ENCODE assay signal across 7 mouse cellular contexts in the genomic region with DNA sequence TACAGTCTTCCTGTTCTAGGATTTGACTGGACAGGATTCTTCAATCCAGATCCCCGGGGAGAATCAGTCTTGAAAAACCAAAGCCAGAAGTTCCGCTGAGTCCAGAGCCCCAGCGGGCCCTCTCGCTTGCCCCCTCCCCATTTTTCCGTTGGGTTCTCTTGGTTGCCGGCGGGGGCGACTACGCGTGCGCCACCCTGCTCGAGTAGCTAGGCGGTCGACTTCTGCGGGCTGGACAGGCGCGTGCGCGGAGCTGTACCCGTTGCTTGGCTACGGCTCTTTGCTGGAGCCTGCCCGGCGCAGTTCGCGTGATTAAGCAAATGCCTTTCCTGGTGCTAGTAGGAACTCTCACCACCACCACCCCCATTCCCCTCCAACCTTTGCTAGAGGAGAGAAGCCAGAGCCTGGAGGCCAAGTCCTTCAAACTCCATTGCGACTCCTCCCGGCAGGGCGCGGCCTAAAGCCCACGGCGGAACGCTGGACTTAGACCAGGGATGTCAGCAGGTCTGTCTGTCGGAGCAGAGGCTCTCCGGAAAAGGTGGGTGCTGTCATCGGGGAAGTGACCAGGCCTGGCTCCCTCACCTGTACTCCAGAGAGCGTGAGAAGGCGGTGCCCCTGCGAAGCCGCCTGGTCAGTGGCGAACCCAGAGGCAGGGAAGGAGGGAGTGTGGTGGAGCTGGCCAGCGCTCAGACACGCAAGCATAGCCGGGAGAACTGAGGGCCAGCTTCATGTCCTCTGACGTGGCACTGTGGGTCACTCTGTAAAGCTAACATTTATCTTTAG. TPM values are rescaled to one million over a fixed set of nuclear protein-coding genes. Genes with fewer than 3 reads are reported as not detected.
DNase-seq lines count a peak whose midpoint lies in the region; ATAC-seq lines count a peak whose summit lies in the region.

No protein-coding gene starts in this region.

- H3K4me1 ChIP-seq in hindbrain, embryonic 16.5 days (ENCODE audit: control insufficient read depth, insufficient read depth, low read depth, low read length): peaks cover 36% of the 10 kb centered on the region

- peak overlapping the region; percentile 92 for H3K27ac ChIP-seq in hindbrain, embryonic 16.5 days (ENCODE audit: low read depth, low read length)
- H3K27ac ChIP-seq in macrophage: peak overlapping the region; percentile 77

- WGBS in hindbrain, embryonic 16.5 days: under 1% methylated on average over 44 of the region's 44 CpGs
- WGBS in macrophage (ENCODE audit: missing documents): 1% methylated on average over 44 of the region's 44 CpGs

- no peaks in the 10 kb centered on the region for H3K9me3 ChIP-seq in hindbrain, embryonic 16.5 days (ENCODE audit: control insufficient read depth, low read length)

- H3K4me3 ChIP-seq in hindbrain, embryonic 16.5 days (ENCODE audit: low read length): peak overlapping the region; percentile 56
- H3K4me3 ChIP-seq in macrophage (ENCODE audit: inconsistent target): peak overlapping the region; percentile 86

- H3K79me2 ChIP-seq in macrophage (ENCODE audit: inconsistent target): peaks cover 60% of the 10 kb centered on the region

- DNase-seq in R1 (ENCODE audit: low read depth, low spot score): peak; percentile 96
- peak; percentile 94 to 96 for DNase-seq in cerebellum, postnatal 10 days
- peak; percentile 89 to 93 for DNase-seq in frontal cortex, postnatal 25 days (ENCODE audit: low spot score in 2 of 2)
- peak; percentile 95 to 96 for DNase-seq in left cerebral cortex, adult 8-10 months (ENCODE audit: low spot score in 2 of 2)
- peak; percentile 92 for DNase-seq in right cerebral cortex, postnatal 14 days

- H3K27me3 ChIP-seq in hindbrain, embryonic 16.5 days (replicated peaks; ENCODE audit: control insufficient read depth, insufficient read depth, low read length): no peaks in the 10 kb centered on the region

- H3K4me2 ChIP-seq in hindbrain, embryonic 16.5 days (ENCODE audit: low read length): peak overlapping the region; percentile 68

- peak; percentile 92 for ATAC-seq in hindbrain, embryonic 16.5 days

- peaks cover 4% of the 10 kb centered on the region for H3K36me3 ChIP-seq in hindbrain, embryonic 16.5 days (ENCODE audit: control insufficient read depth, insufficient read depth, low read length)
- H3K36me3 ChIP-seq in macrophage (ENCODE audit: inconsistent target): peaks cover 10% of the 10 kb centered on the region

- peak overlapping the region; percentile 78 for H3K9ac ChIP-seq in hindbrain, embryonic 16.5 days (ENCODE audit: low read depth, low read length)

RNA-seq across cellular contexts. Expression of a gene that starts 0.8 kb away (rescaled TPM):
- polyA plus RNA-seq in hindbrain, embryonic 16.5 days (2015; fragmentation: Nextera tagmentation; extraction: Ambion mirVana): 15.4 and 19.3 TPM in 2 replicates
- 10 to 100 TPM; 41.2 to 50.9 (median 43.0) TPM for total RNA-seq in left cerebral cortex, adult 8-10 months (2022)
- 100 to 1,000 TPM in 17 of 26 experiments, 10 to 100 TPM in 9; 55.6 to 143 (median 105) TPM for total RNA-seq in macrophage (2018; cell fraction: chromatin; rRNA removed)
- total RNA-seq in macrophage (2018; cell fraction: cytosol; rRNA removed): 10 to 100 TPM; 35.0 to 58.5 (median 50.0) TPM
- 10 to 100 TPM; 44.2 to 98.8 (median 78.8) TPM for total RNA-seq in macrophage (2018; cell fraction: nucleus; rRNA removed)
- polyA plus RNA-seq in macrophage (2018): 37.5 to 46.9 TPM (median 42.2 TPM) in 3 replicates

RNA-seq across cellular contexts. Expression of a gene that starts 36.9 kb away (rescaled TPM):
- polyA plus RNA-seq in hindbrain, embryonic 16.5 days (2015; fragmentation: Nextera tagmentation; extraction: Ambion mirVana): 24.9 and 25.6 TPM in 2 replicates
- 10 to 100 TPM; 23.8 to 29.1 (median 25.7) TPM for total RNA-seq in left cerebral cortex, adult 8-10 months (2022)
- total RNA-seq in macrophage (2018; cell fraction: chromatin; rRNA removed): 10 to 100 TPM; 13.5 to 87.3 (median 47.3) TPM
- 10 to 100 TPM in 10 of 26 experiments, 1 to 10 TPM in 16; 4.2 to 12.6 (median 9.4) TPM for total RNA-seq in macrophage (2018; cell fraction: cytosol; rRNA removed)
- 10 to 100 TPM in 25 of 26 experiments, 1 to 10 TPM in 1; 8.8 to 57.6 (median 25.2) TPM for total RNA-seq in macrophage (2018; cell fraction: nucleus; rRNA removed)
- polyA plus RNA-seq in macrophage (2018): 7.1 to 9.4 TPM (median 9.3 TPM) in 3 replicates

RNA-seq across cellular contexts. Expression of a gene that starts 56.7 kb away (rescaled TPM):
- polyA plus RNA-seq in hindbrain, embryonic 16.5 days (2015; fragmentation: Nextera tagmentation; extraction: Ambion mirVana): 96.0 and 98.9 TPM in 2 replicates
- total RNA-seq in left cerebral cortex, adult 8-10 months (2022): 10 to 100 TPM; 90.0 to 96.3 (median 92.2) TPM
- 100 to 1,000 TPM in 21 of 26 experiments, 10 to 100 TPM in 5; 66.6 to 178 (median 118) TPM for total RNA-seq in macrophage (2018; cell fraction: chromatin; rRNA removed)
- total RNA-seq in macrophage (2018; cell fraction: cytosol; rRNA removed): 10 to 100 TPM; 40.1 to 56.4 (median 46.8) TPM
- total RNA-seq in macrophage (2018; cell fraction: nucleus; rRNA removed): 100 to 1,000 TPM in 2 of 26 experiments, 10 to 100 TPM in 24; 52.7 to 111 (median 73.5) TPM
- polyA plus RNA-seq in macrophage (2018): 35.0 to 66.1 TPM (median 49.1 TPM) in 3 replicates

RNA-seq across cellular contexts. Expression of a gene that starts 56.7 kb away (rescaled TPM):
- polyA plus RNA-seq in hindbrain, embryonic 16.5 days (2015; fragmentation: Nextera tagmentation; extraction: Ambion mirVana): 158 and 169 TPM in 2 replicates
- 100 to 1,000 TPM; 130 to 136 (median 133) TPM for total RNA-seq in left cerebral cortex, adult 8-10 months (2022)
- 100 to 1,000 TPM in 22 of 26 experiments, 10 to 100 TPM in 4; 68.8 to 214 (median 137) TPM for total RNA-seq in macrophage (2018; cell fraction: chromatin; rRNA removed)
- 10 to 100 TPM; 41.2 to 59.4 (median 47.3) TPM for total RNA-seq in macrophage (2018; cell fraction: cytosol; rRNA removed)
- 100 to 1,000 TPM in 15 of 26 experiments, 10 to 100 TPM in 11; 66.5 to 188 (median 107) TPM for total RNA-seq in macrophage (2018; cell fraction: nucleus; rRNA removed)
- 47.5 to 55.2 TPM (median 47.7 TPM) in 3 replicates for polyA plus RNA-seq in macrophage (2018)

Comparison
In these comparisons a context has a peak if more than half of its experiments do, and no peak if none do; other contexts are left out.
1. Peak in every context shown above with its lines: DNase-seq, ATAC-seq, H3K4me3 ChIP-seq and H3K27ac ChIP-seq.